Mouse (Mus musculus) erythroid progenitor cell, adult 5-6 weeks (primary cell): ENCODE data around the gene 4933425L06Rik. TPM values are rescaled to one million over a fixed set of nuclear protein-coding genes. Genes with fewer than 3 reads are reported as not detected.

Source experiments
- ATAC-seq: replicated peaks from 2 replicates; pipeline ENCODE4 v1.8.0; 2016; ENCODE audit warnings: moderate number of reproducible peaks, mild to moderate bottlenecking, moderate TSS enrichment, inconsistent platforms; ENCODE audit not compliant: poor library complexity, low FRiP score, severe bottlenecking
- total RNA-seq, 2 experiments: library from RNA; stranded (forward) in 1 of 2; stranded (reverse) in 1 of 2; fragments of 150-400 nt in 1 of 2; fragments of 186-747, 209-891 nt in 1 of 2; gene quantifications; 2 replicates each; pipeline versions ENCODE4 v1.2.3 to v1.2.4; 2015 to 2017; ENCODE audit warnings: low replicate concordance in 2 of 2

4933425L06Rik gene
- total RNA-seq (2015; ENCODE audit: low replicate concordance) (not detected in 2 replicates), total RNA-seq (2017; ENCODE audit: low replicate concordance) (not detected in 2 replicates)

GRCm38 (mm10) chr13:105081862-105082261, at the start of gene 4933425L06Rik:
Gene 4933425L06Rik, plus strand, starts transcription at chr13:105082122.
- no peak; the same call in 1 of the 2 replicates for ATAC-seq

GRCm38 (mm10) chr13:105037816-105038215, 44.1 kb upstream of the 4933425L06Rik start:
- no peak for ATAC-seq

GRCm38 (mm10) chr13:105038334-105038733, 43.6 kb upstream of the 4933425L06Rik start:
- ATAC-seq, result no peak

GRCm38 (mm10) chr13:105043882-105044281, 38.0 kb upstream of the 4933425L06Rik start:
- no peak for ATAC-seq

- no peak for ATAC-seq
Measured at GRCm38 (mm10) chr13:105047377-105047776, 34.5 kb upstream of the 4933425L06Rik start.

- no peak for ATAC-seq
Measured at GRCm38 (mm10) chr13:105048662-105049061, 33.3 kb upstream of the 4933425L06Rik start.

GRCm38 (mm10) chr13:105051432-105051831, 30.5 kb upstream of the 4933425L06Rik start:
- no peak for ATAC-seq

- ATAC-seq, result no peak
Measured at GRCm38 (mm10) chr13:105053618-105054017, 28.3 kb upstream of the 4933425L06Rik start.

GRCm38 (mm10) chr13:105054181-105054940, 27.6 kb upstream of the 4933425L06Rik start, which contains the start of gene Rgs7bp:
Gene Rgs7bp, minus strand, starts transcription at chr13:105054930.
- no peak for ATAC-seq

- ATAC-seq, result no peak
Measured at GRCm38 (mm10) chr13:105054941-105055309, 27.0 kb upstream of the 4933425L06Rik start.

GRCm38 (mm10) chr13:105055374-105055773, 26.5 kb upstream of the 4933425L06Rik start:
- no peak for ATAC-seq

- ATAC-seq, result no peak
Measured at GRCm38 (mm10) chr13:105066119-105066518, 15.8 kb upstream of the 4933425L06Rik start.

- ATAC-seq, result no peak
Measured at GRCm38 (mm10) chr13:105066890-105067845, 14.8 kb upstream of the 4933425L06Rik start.

GRCm38 (mm10) chr13:105089276-105089675, 7.4 kb downstream of the 4933425L06Rik start:
- ATAC-seq, result no peak

- ATAC-seq, result no peak
Measured at GRCm38 (mm10) chr13:105096316-105096715, 14.4 kb downstream of the 4933425L06Rik start.

GRCm38 (mm10) chr13:105100705-105101104, 18.8 kb downstream of the 4933425L06Rik start:
- ATAC-seq, result no peak

- no peak for ATAC-seq
Measured at GRCm38 (mm10) chr13:105104385-105104784, 22.5 kb downstream of the 4933425L06Rik start.

- no peak for ATAC-seq
Measured at GRCm38 (mm10) chr13:105111599-105111998, 29.7 kb downstream of the 4933425L06Rik start.

- ATAC-seq, result no peak
Measured at GRCm38 (mm10) chr13:105121617-105122016, 39.7 kb downstream of the 4933425L06Rik start.

- no peak for ATAC-seq
Measured at GRCm38 (mm10) chr13:105122092-105122491, 40.2 kb downstream of the 4933425L06Rik start.
